Mouse (Mus musculus) stomach, postnatal 0 days (tissue): ENCODE measurements around the gene Thegl.

Experiments
- CTCF ChIP-seq: IDR thresholded peaks from 2 replicates; pipeline ENCODE4 v1.5.1; 2016; ENCODE audit warnings: antibody characterized with exemption, low read depth, mild to moderate bottlenecking, moderate library complexity
- EP300 ChIP-seq: optimal IDR thresholded peaks from 2 replicates; pipeline ENCODE3; 2016; ENCODE audit warnings: antibody characterized with exemption

- TF ChIP-seq CTCF (peak; percentile 8; the same call in 1 of the 2 replicates), EP300 (no peak)
These were observed 41.1 kb upstream of the Thegl start, which contains the start of gene Srp72 for GRCm38 (mm10) chr5:76974554-76975285.
